Mouse (Mus musculus) fat pad, adult 2 months (tissue): ENCODE results near the gene Wipf3.

ENCODE experiments used
- DNase-seq: peaks from one replicate; pipeline ENCODE4 v3.0.0-alpha.2; 2011; ENCODE audit warnings: low read depth, low spot score; ENCODE audit errors: extremely low read depth

Gene Wipf3

DNA sequence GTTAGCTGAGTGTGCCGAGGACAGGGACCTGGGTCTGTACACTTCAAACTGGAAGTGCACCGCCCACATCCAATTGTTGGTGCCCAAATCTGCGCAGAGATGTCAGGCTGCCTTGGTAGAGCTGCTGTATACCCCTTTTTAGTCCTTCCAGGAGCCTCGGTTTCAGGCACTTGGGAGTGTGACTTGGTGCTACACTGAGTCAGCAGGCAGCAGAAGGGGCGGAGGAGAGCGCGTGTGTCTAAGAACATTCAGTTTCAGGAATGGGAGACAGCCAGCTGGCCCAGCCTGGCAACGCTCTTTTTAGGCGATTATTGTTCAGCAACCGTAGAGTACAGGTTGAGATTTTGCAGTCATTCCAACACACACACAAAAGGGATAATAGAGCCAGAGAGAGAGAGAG is 2.4 kb downstream of the Wipf3 start:
- no peak for DNase-seq

DNA sequence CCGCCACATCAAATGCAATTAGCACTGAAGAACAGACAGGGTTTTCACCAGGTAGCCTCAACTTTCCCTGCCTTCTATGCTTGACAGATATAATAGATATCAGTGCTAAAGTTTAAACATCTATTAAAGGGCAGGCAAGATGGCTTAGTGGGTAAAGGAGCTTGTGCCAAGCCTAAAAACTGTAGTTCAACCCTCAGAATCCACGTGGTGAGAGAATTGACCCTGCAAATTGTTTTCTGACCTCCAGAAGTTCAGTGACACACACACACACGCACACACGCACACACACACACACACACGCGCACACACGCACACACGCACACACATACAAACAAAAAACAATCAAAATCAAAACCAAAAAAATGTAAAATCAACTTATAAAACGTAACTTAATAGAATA is 2.8 kb downstream of the Wipf3 start:
- no peak for DNase-seq

DNA sequence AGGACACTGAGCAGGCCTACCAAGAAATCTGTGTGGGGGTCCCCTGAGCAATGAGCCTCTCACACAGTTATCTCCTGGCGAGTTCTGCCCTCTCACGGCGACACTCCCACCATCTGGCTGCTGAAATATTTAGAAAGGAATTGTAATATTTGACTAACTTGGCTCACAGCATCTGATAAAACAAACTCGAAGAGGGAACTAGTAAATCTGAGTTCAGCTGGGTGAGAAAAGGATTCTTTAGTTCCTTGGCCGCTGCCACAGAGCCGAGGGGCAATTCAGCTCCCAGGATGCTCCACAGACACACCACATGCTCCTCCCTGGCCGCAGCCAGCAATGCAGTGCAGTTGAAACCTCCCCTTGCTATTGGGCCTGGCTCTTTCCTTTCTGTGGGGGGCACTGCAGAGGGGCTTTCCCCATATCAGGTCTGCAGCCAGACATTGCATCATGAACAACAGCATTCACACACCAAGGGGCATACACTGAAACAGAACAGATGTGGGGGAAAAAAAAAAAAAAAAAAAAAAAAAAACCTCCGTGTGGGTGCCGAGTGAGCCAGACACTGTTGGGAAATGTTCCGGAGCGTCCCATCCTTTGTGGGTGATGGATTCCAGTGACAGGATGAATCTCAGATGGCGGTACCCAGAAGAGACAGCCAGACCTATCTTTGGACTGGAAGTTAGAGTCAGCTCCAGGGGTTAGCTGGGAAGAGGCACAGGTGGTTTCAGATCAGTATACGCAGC is 3.6 kb downstream of the Wipf3 start:
- no peak for DNase-seq

DNA sequence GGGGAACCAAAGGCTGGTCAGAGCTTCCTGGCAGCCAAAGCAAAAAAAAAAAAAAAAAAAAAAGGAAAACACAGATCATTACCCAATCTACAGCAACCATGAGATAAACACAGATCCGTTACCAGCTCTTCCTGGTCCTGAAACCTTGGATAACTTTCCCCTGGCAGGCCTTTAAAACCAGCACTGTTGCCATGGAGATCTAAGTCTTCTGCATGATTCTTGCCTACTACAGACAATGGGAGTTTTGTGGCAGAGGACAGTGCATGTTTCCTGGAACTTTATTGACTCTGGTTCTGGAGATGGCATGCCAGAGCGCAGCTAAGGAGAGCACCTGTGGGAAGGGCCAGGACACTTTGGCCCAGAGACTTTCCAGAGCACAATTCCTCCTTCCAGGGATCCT is 4.8 kb downstream of the Wipf3 start:
- no peak for DNase-seq

DNA sequence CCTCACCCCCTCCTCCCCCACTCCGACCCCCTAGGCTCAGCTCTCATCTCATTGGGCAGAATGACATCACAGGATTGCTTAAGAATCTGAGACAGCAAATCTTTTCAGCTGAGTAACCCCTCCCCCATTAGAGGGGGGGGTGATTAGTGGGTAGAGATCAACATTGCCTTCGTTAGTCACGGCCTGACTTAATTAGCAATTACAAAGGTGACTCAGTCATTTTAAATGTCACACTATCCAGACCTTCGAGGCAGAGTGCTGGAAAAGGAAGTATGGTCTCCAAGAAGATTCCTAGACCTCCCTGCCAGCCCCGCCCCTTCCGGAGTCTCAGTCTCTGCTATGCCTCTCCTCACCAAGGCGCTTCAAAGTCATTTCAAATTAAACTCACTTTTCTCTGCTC is 6.3 kb downstream of the Wipf3 start:
- DNase-seq: no peak

DNA sequence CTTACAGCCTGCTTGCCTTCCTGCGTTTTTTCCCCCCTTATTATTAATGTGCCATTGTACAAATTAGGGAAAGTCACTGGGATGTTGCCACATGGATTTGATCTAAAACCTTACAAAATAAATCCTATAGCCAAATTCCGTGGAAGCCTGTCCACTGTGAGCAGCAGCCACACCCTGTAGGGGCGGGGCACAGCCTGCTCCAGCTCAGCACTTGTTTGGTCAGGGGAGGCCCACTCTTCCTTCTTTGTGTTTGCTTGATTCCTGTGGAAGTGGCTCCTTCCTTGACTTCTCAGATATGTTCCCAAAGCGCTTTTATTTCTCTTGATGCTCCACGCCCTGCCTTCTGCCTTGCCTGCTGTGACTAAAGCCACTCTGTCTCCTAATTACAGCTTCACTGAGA is 6.9 kb downstream of the Wipf3 start:
- no peak for DNase-seq

DNA sequence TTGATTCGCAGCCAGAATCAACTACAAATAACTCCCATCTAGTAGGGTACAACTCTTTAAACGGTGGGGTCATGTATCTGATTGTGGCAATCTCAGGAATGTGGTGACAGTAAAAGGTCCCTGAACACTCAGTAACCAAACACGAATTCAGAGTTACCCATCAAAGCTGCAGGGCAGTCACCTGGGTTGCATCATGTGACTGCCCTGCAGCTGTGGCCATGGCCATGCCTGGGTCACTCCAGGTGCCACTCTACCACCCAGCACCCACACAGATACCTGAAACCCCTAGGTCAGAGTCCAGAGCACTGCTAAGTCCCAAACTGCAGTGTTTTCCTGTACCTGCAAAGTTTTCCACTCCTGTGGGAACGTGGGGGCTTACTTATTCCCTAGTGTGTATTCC is 9.1 kb downstream of the Wipf3 start:
- DNase-seq: no peak

DNA sequence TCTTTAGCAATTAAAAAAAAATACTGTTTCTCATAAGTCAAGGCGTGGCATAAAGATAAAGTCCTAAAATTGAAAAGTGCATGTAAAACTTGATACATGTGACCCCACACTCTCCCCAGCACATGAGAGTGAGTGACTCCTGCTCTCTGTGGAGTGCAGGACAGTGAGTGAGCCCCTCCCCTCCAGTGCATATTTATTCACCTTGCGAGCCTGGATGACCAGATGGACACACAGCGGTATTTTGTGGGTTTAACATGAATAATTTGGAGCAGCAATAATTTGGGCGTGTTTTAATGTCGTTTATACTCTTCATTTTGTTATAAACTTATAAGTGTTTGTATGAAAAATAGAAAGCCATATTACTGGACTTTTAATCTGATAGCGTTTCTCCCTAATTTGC is 11.3 kb downstream of the Wipf3 start:
- DNase-seq: no peak

DNA sequence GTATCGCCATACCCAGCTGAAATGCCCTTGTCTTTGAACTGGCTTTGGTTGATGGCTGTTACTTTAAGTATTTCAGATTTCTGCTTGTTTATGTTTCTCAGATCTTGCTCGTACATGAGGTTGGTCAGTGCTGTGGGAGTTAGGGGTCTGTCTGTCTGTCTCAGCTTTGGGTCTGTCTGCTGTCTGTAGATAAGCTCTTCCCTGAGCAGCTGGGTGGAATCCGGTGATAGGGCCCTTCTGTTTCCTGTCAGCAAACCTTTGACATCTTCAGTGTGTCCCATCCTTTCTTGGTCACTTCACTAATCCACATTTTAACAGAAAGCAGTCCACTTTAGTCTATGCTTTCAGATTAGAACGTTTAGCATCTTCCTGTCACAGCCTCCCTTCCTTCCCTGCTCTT is 14.3 kb downstream of the Wipf3 start:
- DNase-seq: no peak

DNA sequence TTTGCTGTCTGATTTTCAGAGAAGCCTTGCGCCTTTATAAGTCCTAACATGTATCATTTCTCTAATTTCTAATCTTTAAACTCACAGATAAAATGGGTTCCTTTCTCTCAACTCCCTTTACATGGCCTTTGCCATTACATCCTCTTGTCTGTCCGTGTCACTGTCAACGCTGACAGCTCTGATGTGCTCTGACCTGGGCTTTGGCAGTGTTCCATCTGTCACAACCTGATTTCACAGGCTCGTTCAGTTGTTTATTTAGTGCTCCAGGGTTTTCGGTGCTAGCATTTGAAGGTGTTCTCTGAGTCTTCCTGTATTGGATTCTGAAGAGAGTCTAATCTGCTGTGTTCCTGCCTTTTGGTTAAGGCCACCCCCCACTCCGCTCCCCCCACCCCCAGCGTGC is 14.7 kb downstream of the Wipf3 start:
- DNase-seq: no peak

DNA sequence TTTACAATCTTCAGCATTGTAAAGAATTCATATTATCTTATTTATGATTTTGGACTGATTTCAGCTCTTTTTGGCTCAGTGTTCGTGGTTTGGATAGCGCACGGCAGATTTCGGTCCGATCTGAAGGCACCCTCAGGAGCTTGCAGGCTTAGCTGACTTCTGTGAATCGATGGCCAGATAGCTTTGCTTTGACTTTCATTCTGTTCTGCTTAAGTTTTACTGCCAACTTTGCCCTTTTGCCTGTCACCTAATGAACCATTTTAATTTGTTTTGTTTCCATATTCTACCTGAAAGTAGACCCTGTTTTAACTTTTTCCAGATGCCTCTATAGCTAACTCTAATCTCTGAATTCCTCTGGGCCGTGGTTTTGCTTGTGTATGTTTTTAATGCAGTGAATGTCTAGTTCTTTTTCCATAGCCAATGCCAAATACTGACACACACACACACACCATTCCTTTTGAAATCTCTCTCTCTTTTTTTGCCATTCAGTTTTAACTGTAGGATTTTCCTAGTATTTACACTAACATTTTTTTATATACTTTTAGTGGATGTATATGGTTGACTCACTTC is 15.9 kb downstream of the Wipf3 start:
- DNase-seq: no peak

DNA sequence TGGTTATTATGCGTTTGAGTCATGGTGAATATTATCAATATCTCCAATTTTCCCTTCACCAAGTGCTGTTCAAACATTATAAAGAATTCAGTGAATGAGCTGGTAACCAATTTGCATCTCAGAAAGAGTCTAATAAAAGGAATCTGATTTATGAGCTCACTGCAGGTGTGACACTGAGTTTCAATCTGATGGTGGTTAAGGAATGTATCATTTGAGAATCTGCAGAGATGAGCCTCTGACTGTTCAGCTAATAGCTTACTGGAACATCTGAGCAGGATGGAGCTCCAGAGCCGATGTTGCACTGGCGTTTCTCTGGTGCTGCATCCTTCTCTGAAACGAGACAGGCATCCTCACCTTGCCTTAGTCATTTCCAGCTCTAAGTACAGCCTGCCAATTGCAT is 17.9 kb downstream of the Wipf3 start:
- DNase-seq: no peak

DNA sequence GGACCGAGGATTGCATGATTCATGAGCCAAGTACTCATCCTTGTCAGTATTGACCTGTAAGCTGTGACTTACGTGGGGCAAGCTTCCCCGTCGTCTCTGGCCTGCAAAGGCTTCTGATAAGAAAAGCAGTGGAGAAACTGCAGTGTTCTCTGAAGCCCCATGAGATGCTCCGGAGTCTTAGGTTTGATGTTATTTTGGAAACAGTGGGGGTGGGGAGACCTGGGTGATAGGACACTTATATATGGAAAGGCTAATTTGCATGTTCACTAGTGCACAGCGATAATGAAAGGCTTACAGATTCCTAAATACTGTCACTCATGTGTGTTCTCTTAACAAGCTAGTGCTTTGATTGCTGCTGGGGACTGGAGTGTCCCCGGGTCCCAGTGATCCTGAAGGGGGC is 30.3 kb downstream of the Wipf3 start:
- DNase-seq: no peak

DNA sequence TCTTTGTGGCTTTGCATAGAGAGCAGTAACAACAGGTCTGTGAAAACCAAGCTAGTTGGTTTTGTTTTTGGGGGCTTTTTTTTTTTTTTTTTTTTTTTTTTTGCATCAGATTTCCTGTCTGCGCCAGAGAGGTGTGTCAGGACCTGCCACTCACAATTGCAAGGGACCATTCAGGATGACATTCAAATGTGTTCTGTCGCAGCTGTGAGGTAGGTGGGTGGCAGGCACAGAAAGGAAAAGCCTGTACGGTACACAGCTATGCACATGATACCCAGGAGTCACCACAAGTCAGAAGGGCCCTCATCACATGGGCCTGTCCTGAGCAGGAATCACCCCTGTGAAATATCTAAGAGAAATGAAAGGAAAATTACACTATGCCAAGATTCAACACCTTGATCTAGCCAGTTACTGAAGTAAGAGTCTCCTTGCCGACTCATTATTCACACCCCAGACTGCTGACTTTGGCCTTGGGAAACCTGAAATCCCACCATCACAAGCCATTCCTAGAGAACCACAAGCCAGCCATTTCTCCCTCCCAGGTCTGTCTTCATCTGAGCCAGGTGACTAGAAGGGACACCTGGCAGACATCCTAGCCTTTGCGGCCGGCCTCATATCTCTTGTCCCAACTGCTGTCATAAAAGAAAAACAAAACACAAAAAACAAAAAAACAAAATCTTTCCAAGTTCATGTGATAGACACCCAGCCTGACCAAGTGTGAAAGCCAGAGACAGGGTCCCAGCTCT is 30.9 kb downstream of the Wipf3 start:
- no peak for DNase-seq

DNA sequence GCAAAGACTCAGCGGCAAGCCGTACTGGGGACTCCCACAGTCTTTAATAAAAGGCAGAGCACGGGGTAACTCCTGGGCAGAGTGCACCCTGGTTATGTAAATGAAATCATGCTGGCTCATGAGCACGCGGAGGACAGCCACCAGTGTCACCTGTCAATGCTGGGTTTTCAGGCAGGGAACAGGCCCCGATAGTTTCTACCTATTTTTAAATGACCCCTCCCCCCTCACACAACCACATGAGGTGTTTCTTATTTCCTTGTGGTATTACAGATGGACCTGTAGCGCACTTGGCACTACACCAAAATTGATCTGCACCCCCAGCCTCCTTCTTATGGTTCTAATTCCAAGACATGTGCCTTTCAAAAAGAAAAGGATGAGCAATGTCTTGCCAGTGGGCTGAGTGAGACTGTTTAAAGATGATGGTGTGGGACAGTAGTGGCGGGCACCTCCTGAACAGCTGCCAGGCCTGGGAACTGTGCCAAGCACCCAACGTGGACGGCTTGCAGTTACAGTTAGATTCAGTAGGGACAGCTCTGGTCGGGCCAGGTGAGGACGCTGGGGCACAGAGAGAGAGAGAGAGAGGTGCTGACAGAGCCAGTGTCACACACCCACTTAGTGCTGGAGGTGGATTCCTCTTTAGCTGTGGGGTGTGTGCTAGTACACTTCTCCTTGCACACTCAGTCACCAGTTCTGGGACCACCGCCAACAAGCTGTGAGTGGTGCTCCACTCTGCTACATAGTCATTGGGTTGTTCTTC is 31.7 kb downstream of the Wipf3 start:
- no peak for DNase-seq

DNA sequence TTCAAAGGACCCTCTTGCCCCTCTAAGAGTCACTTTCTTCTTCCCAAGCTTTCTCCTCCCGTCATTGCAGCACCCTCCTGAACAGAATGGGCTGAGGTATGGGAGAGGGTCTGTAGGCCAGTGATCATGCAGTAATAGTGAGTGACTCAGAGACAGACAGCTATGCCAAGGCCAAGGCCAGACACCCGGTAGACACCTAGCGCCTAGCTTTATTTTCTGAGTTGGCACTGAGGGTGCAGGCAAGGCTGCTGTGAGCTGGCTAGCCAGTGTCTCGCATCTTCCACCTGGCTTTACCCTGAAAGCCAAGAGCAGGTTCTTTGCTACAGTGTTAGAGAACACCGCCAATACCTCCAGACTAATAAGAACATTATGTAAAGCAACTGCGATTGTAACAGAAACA is 33.4 kb downstream of the Wipf3 start:
- DNase-seq: no peak

DNA sequence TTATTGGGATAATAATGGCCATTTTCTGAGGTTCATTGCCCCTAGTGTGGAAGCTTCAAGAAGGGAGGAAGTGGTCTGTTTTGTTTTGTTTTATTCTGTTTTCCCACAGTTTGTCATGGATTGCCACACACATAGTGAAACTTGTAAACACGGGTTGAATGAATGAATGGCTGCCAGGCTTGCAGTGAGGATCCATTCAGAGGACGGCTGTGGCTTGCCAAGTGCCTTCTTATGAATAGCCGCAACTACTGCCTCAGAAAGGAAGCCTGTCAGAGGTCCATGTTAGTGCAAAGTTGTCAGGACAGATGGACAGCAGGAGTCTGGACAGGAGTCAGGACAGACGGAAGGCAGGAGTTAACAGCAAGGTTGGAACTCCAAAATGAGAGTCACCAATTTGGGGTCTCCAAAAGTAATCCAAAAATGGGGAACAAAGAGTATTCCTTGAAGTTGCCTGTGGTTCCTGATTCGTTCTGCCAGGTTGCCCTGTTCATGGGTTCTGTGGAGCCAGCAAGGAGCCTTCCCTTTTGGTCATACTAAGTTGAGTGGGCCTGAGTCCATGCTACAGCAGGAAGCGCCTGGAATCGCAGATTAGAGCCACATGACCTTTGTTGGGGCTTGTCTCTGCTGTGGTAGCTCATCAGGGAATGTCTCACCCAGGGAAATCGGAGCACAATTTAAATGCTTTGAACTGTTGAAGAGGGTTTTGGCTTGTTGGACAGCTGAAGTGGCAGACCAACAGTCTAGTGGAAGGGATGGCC is 34.5 kb downstream of the Wipf3 start:
- DNase-seq: no peak

DNA sequence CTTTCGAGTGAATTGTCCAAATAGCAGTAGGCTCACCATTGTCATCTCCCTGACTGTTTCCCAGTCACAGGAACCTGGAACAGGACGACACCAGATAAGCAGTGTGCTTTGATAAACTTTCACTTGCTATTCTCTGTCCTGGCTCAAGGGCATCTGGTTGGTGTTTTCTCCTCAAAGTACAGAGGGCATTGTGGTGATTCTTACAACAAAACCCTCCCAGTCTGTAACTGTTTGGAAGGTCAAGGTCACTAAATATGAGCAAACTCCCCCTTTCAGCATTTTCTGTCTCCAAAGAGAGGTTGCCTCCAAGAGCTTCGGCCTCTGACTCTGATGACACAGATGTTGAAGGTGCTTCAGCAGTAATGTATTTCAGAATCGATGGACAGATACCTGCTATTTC is 35.5 kb downstream of the Wipf3 start:
- no peak for DNase-seq

DNA sequence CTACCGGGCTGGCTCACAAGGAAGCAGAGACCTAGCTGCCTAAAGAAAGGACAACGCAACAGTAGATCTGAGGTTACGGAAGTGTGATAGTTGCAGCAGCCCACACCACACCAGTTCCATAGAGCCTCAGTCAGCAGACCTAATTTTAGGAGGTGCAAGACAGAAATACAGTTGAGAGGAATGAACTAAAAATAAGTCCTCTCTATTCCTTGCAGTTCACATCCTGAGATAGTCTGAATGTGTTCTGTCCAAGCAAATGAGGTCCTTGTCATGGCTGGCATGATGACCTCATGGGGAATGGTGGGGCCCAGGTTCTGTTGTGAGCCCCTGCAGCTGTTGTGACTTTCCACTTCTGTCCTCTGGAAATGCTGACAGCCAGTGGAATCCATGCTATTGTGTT is 38.0 kb downstream of the Wipf3 start:
- DNase-seq: no peak

DNA sequence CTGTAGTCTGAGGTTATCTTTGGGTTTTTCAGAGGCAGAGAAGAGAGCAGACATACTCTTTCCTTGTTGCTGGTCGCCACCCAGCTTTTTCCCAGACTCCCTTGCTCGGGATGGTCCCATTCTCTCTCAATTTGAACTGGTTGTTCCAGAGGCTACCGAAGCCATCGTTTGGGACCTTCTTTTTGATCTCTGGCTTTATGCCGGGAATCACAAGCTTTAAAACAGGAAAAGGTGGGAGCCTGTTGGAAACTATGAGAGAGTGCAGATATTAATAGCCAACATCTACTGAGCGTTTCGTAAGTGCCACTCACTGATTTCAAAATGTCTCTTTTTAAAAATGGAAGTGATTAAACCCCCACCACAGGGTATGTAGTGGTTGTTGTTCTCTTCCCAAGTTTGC is 42.5 kb downstream of the Wipf3 start:
- no peak for DNase-seq
